Mouse (Mus musculus) inflammation-experienced regulatory T-cells, adult 6 months (primary cell): ENCODE measurements around the gene Dars. TPM values are rescaled to one million over a fixed set of nuclear protein-coding genes. Genes with fewer than 3 reads are reported as not detected.
A peak's percentile ranks its signal among the peaks of the same experiment; 100 is the strongest.

Experiments
- ATAC-seq: one replicate; pipeline ENCODE4 v1.8.0; 2017
- polyA plus RNA-seq, 3 experiments: library from polyadenylated mRNA; unstranded; fragments of 100-300 nt; shearing (Covaris generic); gene quantifications; one replicate each; pipeline ENCODE4 v1.2.1; 2017

Dars gene
- polyA plus RNA-seq, result 100 to 1,000 TPM; 149 to 161 (median 153) TPM

DNA sequence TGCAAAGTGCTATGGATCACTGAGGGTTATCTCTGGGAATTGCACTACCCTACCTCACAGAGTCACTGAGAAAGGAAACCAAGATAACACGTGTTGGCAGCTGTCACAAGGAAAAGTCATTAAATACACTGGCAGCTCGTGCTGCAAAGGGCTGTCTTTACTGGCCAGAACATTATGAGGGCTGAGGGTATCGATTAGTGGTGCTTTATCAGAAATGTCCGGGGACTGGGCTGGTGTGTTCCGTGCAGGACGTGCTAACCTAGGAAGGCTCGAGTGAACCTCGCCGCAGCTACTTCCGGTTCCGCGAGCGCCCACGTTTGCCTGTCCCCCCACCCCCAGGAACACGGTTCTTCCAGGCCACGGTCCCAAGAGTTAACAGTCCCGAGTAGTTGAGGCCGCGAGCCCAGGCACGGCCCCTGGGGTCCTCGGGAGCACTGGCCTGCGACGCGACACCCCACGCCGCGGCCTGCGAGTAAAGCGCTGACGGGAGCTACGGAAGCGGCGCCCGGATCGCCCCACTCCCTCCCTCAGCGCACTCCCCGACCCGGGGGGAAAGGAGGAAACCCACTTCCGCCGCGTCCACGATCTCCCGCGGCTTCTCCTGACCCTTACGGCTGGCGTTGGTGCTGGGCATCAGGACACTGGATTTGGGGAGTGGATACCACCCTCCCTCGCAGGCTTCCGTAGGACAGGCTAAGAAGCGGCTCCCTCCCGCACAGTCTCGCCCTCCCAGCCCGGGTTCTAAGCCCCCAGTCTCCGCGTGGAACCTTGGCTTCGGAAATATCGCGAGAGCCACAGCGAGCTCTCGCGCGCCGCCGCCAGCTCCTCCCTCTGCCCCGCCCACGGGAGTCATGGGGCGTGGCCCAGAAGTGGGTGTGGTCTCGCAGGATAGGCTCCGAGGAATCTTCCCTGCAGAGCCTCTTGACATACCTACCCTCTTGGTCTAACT is at the start of gene Dars:
Dars (minus strand) TSS at position 785 of the 949 bp plus-strand sequence.
- ATAC-seq, result peak; percentile 84

DNA sequence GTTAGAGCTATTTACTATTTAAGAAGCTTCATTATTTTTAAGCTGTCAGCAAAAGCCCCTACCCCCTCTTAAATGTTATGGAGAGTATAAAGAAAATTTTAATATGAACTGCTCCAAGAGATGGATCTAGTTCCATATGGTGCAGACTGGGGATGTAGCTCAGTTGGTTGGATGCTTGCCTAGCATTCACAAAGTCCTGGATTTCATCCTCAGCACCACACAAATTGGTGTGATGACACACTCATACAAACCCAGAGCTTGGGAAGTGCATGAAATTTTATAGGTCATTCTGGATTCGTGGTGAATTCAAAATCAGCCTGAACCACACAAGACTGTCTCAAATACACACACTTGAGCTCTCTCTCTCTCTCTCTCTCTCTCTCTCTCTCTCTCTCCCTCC is 49.7 kb upstream of the Dars start:
- ATAC-seq, result no peak

DNA sequence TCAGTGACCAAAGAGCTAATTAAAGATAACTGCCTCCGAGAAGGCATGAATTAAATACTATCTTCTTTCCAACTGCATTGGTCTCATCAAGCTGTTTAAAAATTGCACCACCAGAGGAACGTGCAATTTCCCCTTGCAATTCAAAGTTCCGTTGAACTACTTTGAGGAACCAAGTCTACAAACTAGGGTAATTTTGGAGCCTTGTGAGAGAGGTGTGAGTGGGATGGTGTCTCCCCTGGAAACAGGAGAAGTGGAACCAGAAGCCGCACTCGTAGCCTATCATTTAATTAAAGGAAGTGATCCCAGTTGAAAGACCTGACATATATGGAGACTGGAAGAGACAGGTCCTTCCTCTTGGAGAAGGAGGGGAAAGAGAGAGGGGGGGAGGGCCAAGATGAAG is 46.3 kb upstream of the Dars start:
- no peak for ATAC-seq

DNA sequence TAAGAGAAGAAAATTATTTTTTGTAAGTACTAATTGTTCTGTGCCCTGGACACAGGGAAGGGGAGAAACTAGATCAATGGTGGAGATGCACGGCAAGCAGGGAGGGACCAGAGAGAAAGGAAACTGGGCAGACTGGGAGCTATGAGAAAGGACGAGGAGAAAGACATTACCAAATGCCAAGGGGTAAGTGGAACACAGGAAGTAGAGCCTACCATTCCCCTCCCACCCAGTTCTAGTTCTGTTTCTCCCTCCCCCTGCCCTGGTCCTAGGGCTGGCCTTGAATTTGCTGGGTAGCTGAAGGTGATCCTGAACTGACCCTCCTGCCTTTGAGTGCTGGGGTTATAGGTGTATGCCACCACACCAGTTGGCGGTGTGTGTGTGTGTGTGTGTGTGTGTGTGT is 45.2 kb upstream of the Dars start:
- no peak for ATAC-seq

DNA sequence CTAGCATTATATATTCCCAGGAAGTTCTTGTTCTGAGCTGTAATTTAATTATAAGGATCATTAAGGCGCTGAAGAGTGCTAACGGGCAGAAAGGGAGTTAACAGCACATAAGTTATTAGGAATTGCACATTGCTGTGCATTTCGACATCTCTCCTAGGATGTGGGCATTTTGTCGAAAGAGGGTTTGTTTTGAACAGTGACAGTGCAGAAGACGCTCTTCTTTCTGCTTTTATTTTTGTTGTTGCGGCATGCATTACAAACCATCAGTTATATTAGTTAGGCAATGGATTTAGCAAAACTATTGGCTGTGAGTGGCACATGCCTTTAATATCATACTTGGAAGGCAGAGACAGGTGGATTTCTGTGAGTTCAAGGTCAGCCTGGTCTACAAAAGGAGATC is 43.6 kb upstream of the Dars start:
- ATAC-seq, result no peak

DNA sequence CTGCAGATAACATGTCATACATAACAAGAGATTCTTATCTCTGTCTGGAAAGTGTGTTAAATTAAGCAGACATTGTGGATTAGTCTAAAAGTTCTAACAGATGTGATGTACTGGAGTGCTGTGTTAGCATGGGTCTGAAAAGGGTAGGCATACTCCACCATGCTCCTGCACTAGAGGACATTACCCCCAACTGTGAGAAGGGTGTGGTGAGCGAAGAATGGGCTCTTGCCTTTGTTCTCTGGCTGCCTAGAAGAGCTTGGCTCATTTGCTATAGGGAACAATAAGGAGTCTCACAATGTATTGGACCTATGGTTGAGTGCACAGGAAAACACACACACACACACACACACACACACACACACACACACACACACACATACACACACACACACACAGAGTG is 42.3 kb upstream of the Dars start:
- ATAC-seq, result no peak

DNA sequence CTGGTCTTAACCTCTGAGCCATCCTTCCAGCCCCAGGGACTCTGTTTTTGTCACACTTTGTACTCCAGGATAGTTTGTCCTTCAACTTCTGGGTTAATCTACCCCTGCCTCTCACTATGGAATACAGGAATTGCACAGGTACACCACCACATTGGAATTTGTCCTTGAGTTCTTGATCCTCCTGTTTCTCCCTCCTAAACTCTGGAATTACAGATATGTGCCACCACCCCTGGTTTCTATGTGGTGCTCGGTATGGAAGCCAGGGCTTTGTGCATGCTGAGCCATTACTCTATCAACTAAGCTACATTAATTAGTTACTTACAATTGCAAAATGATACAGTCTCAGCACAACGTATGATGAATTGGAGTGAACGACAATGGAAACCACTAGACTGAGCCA is 41.8 kb upstream of the Dars start:
- ATAC-seq, result no peak

DNA sequence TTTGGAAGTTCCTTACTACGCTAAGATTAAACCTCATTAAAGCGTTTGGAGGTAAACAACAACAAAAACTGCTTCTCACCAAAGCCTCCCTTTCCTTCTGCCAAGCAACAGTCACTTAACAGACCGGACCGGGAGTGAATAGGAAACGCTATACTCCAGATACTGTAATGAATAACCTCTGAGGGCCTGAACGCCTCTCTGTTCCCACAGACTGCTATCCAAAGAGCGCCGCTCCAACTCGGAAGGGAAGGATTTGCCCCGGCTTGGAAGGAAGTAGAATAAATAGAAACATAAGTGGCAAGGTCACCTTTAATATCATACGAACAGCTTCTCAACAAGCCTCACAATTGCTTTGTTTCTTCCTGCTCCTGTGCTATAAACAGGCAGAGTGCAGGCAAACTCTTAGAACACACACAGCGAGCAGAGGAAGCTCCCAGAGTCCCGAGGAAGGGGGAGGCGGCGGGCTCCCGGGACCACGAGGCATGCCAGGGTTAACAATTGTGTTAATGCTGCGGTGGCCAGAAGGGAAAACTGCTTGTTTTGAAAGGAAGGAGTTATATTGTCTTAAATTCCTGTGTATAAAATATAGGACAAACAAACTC is 39.8 kb upstream of the Dars start:
- no peak for ATAC-seq

DNA sequence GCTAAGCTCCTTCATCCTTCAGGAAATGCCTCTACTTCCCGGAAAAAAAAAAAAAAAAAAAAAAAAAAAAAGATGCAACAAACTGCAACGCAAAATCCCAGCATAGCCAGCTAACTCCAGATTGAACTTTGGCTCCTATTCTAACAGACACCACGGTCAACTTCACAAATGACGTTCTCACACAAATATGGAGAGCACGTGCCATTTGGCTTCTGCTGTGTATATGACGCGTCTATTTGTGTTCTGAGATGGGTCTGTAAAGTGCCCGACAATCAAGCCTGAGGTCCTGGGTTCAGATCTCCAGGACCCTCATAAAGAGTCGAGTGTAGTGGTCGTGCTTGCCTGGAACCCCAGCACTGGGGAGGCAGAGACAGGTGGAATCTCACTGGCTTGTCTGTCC is 39.1 kb upstream of the Dars start:
- ATAC-seq, result no peak

DNA sequence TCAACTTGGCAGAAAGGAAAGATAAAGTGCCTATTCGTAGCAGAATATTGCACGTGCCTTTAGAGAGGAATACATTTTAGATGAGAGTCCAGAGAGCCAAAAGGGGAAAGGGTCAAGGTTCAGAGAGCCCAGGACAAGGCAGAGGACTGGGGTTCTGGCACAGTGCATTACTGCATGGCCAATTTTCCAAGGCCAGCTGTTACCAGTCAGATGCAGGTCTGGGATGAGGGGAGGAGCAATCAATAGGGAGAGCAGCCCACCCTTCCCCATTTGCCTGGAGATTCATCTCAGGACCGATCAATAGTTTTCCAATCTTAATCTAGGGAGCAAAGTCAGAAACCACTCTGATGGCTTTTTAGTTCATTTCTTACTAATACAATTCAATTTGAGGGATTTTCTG is 35.0 kb upstream of the Dars start:
- ATAC-seq, result no peak

DNA sequence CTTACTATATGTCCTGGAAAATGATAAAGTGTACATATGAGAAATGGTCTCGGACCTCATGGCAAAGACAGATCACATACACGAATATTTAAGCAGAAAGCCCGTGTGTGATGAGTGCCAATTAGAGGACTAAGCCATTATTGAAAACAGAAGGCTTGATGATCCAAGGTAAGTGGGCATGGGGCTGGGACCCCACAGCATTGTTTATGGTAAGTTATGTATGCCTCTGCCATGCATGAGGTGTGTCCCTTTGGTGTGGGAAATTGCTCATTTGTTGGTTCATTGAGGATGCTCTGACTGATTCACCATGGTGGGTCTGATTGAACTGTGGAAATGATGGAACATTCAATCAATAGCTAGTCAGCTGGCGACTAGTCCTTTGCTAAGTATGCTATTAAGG is 34.0 kb upstream of the Dars start:
- ATAC-seq, result no peak

DNA sequence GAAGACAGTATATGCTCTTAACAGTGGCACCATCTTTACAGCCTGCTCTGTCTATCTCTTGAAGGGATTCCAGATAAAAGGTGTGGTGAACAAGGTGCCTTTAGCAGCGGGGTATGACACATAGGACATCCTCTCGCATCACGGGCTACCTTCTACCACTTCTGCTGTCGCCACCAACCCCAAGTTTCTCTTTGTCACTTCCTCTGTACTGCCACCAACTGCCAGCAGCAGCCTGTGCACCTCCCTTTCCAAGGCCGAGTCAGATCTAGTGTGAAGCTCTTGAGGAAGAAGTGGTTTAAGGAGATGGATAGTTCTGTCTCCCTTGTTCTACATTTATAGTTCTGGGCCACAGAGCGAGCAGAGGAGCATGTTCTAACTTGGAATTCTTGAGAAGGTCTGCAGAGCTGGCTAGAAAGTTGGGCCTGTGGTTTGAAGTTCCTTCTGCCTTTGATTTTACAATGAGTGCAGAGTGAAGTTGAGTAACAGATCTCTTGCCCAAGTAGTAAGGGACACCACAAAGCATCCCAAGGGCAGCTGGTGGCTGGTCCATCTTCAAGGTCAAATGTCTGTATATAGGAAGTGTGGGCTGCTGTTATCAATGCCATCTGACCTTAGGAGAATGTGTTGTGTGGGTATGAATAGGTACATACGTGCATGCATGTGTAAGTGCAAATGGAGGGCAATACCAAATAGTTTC is 30.2 kb upstream of the Dars start:
- ATAC-seq, result peak; percentile 100

DNA sequence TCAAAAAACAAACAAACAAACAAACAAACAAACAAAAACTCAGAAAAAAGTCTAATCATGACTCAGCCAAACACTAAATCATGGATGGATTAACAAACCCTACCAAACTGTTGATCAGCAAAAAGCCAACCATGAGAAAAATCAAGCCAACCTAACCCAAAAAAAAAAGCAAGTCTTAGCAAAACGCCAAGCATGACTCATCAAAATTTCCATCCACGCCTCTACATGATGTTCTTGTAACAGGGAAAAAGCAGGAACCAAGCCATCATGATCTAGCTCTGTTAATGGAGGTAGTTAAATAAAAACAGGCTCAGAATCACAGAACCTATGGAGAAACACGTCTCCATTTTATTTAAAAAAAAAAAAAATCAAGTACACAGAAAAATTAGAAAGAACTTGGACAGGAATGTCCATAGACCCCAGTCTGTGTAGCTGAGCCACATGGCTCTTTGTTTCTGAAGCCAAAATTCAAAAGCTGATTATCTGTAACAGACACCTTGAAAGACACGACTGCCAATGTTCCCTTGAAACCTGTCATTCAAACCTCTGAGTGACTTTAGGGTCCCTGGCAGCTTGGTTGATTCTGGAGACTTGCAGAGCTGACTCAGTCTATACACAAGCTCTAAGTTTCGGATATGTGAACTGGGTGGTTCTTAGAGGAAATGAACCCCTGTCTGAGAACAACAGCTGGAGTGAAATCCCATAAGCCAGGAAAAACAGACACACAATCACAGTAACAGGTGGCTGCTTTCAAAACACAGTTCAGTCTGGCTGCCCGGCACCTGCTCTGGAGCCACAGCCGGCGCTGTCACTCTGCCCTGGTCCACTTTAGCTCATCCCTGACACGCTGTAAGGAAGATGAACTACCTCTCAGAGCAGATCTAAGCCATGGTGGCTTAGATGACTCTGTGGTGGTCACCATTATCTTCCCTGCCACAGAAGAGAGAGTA is 27.0 kb upstream of the Dars start:
- ATAC-seq, result no peak

DNA sequence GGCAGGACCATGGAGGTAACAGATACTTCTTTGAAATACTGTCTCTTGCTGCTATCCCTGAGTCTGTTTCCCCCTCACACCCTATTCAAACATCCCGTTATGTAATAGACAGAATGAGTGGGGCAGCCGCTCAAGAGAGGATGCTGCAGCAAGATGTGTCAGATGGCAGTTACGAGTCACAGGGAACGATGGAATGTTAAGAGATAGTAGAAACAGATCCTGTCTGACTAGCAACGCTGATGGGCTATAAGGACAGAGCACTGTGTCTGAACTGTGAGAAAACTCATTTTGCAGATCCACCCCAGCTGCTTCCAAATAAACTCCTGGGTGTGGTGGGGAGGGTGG is 23.9 kb upstream of the Dars start:
- no peak for ATAC-seq

DNA sequence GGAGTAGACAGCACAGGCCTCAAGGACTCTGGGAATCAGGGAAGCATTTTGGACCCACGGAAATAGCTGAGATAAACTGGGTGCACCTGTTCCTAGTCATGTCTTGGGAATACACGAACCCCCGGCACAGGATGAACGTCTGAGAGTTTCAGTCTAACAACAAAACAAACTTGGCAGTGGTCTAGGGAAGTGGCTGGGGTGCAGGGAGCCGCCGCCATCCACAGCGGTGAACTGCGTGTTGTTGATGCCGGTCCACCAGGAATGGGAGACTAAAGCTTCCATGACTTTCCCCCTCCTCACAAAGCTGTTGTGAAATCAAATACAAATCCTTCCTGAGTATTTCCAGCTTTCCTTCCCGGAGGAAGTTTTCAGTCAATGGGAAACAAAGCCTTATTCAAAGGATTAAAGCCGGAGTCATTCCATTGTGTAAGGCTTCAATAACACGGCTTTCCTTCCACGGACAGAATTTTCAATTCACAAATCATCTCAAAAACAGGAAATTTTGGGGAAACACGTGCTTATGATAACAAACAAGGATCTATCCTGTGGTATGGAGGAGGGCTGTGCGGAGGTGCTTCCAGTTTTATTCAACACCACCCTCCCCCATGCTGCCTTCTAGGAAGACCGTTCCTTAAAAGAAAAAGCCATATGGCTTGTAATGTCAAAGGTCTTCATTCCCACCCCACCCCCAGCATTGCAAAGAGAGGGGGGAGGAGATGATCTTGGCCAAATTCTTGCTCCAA is 23.4 kb upstream of the Dars start:
- ATAC-seq, result no peak

DNA sequence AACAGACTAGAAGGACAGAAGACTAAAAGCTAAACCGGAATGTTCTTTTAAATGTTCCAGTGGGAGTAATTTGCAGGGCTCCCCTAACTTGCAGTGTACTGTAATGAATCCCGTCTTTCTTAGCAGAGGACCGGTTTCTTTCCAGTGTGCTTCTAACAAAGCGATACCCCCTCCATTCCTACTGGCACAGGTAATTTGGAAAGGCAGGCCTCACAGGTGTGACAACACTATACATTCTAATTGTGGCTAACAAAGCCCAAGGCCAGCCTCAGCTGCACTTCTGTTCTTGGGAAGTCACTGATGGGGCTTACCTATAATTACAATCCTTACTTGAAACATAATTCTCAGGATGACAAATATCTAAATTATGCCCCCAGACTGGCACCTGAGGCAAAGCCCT is 22.4 kb upstream of the Dars start:
- no peak for ATAC-seq

DNA sequence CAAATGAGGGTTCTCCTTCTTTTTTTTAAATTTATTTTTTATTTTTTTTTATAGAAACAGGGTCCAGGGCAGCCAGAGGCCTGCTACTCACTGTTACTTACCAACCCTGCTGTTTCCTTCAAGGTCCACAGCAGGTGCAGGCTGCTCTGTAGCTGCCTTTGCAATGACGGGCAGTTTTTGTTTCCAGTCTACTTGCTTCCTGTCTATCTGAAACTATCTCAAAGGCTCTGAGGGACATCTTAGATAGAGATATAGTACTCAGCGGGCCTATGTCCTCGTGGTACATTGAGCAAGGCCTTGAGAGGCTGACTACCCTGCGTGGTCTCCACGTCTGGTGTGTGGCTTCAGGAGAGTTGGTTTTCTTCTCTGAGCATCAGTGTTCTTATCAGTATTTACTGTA is 21.4 kb upstream of the Dars start:
- peak; percentile 10 for ATAC-seq

DNA sequence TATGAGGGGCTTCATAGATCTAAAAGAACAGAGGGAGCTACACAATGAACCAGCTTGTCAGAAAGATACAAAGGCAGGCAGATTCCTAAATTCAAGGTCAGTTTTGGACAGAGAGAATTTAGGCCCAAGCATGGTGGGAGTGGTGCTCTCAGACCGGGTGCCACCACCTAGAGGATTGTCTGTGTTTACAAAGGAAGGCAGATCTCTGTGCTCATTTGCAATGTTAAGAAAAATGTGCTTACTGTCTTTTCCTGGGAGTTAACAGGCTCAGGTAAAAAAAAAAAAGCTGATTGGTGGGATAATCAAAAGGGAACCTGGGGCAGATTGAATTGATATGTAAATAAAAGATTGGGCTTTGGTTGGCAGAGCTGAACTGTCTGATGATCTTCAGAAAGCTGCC is 20.1 kb upstream of the Dars start:
- no peak for ATAC-seq

DNA sequence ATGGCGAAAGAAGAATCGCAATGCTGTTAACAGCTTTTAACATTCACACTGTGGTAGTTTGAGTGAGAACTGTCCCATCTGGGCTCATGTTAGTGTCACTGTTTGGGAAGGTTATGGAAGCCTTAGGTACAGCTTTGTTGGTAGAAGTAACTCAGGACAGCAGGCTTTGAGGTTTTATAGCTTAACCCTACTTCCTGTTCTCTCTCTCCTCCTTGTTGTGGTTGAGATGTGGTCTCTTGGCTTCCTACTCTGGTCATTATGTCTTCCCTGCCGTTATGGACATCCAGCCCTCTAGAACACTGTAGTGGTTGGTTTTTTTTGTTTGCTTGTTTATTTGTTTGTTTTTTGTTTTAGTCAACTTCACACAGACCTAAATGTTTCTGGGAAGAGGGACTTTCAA is 18.8 kb upstream of the Dars start:
- ATAC-seq, result peak; percentile 60

DNA sequence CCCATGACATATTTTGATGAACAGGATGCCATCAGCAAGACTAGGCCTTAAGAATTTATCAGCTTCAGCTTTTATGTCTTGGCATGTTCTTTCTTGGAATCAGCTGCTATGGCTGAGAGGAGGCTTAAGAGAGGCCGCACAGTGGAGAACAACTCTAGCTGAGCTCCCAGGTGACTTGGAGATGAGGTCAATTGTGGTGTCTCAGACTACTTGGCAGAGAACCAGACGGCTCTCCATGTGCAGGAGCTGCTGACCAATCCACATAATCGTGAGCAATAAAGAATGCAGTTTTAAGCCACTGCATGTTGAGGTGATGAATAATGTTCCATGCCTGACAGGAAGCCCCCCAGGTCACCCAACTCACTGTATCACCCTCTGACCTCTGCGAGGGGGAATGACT is 18.4 kb upstream of the Dars start:
- ATAC-seq, result no peak

DNA sequence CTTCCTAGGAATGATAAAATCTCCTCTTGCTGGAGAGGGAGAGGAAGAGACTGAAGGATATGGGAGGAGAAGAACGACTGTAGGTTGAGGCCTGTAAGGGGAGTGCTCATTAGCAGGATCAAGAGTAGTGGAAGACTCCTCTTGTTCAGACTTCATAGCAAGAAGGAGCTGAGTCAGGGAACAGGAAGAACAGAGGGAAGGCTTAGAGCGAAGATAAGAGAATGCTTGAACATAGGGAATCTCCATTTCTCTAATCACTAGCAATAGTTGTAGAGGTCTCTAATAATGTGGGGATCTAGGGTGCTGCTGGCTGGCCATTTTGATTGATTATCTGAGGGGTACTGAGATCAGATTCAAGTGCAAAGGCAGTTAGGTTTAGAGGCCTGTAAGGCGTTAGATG is 7.8 kb upstream of the Dars start:
- no peak for ATAC-seq

DNA sequence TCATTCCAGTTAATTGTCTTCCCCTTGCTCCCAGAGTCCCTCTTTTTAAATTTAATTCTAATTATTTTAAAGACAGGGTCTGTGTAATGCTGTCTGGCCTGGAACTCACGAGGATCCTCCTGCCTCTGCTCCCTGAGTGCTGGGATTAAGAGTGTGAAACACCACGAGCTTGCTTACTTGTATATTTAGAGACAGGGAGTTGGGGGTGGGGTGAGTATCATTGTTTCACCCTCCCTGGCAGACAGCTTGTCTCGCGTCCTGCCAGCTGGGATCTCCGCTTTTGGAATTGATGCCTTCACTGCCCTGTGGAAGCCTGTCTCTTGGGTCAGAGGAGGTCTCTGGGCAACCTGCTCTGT is 343 bp upstream of the Dars start:
- ATAC-seq, result no peak
